Mouse (Mus musculus): ENCODE measurements around the gene Ccdc102a. TPM values are rescaled to one million over a fixed set of nuclear protein-coding genes. Genes with fewer than 3 reads are reported as not detected.
A peak's percentile ranks its signal among the peaks of the same experiment; 100 is the strongest.

Gene Ccdc102a
- polyA plus RNA-seq, 1 experiment from 2014 or later = 14.6 TPM

DNA sequence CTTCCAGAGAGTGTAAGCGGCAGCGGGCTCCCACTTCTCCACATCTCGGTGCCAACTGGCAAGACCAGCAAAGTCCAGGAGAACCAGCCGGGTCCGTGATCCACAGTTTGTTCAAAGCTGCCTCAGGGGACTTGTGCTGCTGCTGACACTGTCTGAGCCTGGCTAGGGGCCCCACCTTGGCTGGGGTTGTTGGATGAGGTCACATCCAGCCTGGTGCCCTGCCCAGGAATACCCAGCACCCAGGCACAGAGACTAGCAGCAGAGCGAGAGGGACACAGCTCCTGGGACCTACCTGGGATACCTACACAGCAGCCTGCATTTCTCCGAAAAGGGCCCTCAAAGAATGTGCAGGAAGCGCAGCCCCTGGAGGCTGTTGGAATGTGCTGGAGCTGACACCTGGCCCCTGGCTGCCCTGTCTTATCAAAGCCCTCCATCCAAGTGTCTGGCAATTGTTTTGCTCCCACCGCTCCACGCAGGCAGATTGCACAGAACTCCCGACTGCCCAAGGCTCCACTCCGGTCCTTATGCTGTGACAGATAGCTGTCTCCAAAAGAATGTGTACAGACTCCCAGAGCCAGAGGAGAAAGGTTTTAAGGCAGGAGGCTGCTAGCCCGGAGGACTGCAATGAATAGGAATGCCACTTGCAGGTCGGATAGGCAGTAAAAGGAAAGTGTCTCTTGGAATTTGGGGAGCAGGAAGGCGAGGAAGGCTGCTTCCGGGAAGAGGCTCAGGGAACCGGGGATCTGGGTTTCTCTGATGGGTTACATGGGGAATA is 42.6 kb downstream of the Ccdc102a start:
- H3K4me1 ChIP-seq (ENCODE audit: insufficient read depth, low read depth, low read length) = peaks cover 31% of the 10 kb centered on the region
- peak overlapping the region; percentile 65 for H3K4me3 ChIP-seq (ENCODE audit: low read depth, low read length)
- TF ChIP-seq EP300 (IDR thresholded peaks at IDR 0.05) = no peak
- TF ChIP-seq CTCF (IDR thresholded peaks at IDR 0.05) = no peak
- no peaks in the 10 kb centered on the region for H3K9me3 ChIP-seq (ENCODE audit: low read length)
- DNase-seq (ENCODE audit: low spot score) (peak; percentile 33), ATAC-seq (peak; percentile 15; the same call in 1 of the 2 replicates)
- WGBS = 9% methylated on average over 17 of the region's 17 CpGs
- peak overlapping the region; percentile 85 for H3K4me2 ChIP-seq (replicated peaks; ENCODE audit: low read depth, low read length)
- peak overlapping the region; percentile 68 for H3K9ac ChIP-seq (replicated peaks; ENCODE audit: low read depth)
- H3K27ac ChIP-seq (ENCODE audit: low read length) = peak overlapping the region; percentile 85
- H3K27me3 ChIP-seq (replicated peaks; ENCODE audit: insufficient read depth, low read length) = no peaks in the 10 kb centered on the region
- no peaks in the 10 kb centered on the region for H3K36me3 ChIP-seq (ENCODE audit: insufficient read depth, low read length)

GRCm38 (mm10) chr8:94874358-94874757 is 43.5 kb downstream of the Ccdc102a start:
- Histone ChIP-seq H3K27ac (ENCODE audit: low read length) (no peak overlapping the region), H3K4me2 (replicated peaks; ENCODE audit: low read depth, low read length) (peak overlapping the region; percentile 85), H3K9ac (replicated peaks; ENCODE audit: low read depth) (no peak overlapping the region), H3K36me3 (ENCODE audit: insufficient read depth, low read length) (no peaks in the 10 kb centered on the region), H3K4me3 (ENCODE audit: low read depth, low read length) (peak overlapping the region; percentile 65; the same call in 1 of the 2 replicates), H3K27me3 (replicated peaks; ENCODE audit: insufficient read depth, low read length) (no peaks in the 10 kb centered on the region), H3K9me3 (ENCODE audit: low read length) (no peaks in the 10 kb centered on the region), H3K4me1 (ENCODE audit: insufficient read depth, low read depth, low read length) (peaks cover 37% of the 10 kb centered on the region)
- TF ChIP-seq CTCF (IDR thresholded peaks at IDR 0.05) (peak; percentile 96), EP300 (IDR thresholded peaks at IDR 0.05) (no peak)
- DNase-seq (ENCODE audit: low spot score) (peak; percentile 83), ATAC-seq (peak; percentile 25; the same call in 1 of the 2 replicates)
- 12% methylated on average over 6 of the region's 6 CpGs for WGBS

DNA sequence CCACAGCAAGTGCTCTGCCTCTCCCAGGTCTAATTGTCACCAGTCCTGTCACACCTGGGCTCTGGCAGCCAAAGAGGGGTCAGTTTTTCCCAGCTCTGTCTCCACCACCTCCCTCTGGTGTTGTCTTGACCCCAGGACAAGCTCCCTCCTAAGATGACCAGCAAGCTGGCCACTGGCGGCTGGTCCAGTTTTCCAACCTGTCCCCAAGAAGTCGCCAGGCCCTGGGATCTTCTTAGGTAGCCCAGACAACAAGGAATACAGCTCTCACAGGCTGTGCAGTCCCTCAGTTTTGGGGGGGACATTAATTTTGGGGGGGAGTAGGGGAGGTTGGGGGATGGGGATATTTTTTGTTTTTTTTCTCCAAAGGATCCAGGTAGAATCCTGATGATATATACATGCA is 45.3 kb downstream of the Ccdc102a start:
- TF ChIP-seq EP300 (IDR thresholded peaks at IDR 0.05) (no peak), CTCF (IDR thresholded peaks at IDR 0.05) (no peak)
- Histone ChIP-seq H3K4me1 (ENCODE audit: insufficient read depth, low read depth, low read length) (peaks cover 37% of the 10 kb centered on the region), H3K27me3 (replicated peaks; ENCODE audit: insufficient read depth, low read length) (no peaks in the 10 kb centered on the region), H3K27ac (ENCODE audit: low read length) (no peak overlapping the region), H3K4me3 (ENCODE audit: low read depth, low read length) (no peak overlapping the region), H3K9me3 (ENCODE audit: low read length) (no peaks in the 10 kb centered on the region), H3K36me3 (ENCODE audit: insufficient read depth, low read length) (no peaks in the 10 kb centered on the region), H3K9ac (replicated peaks; ENCODE audit: low read depth) (no peak overlapping the region), H3K4me2 (replicated peaks; ENCODE audit: low read depth, low read length) (no peak overlapping the region)
- DNase-seq (ENCODE audit: low spot score) (no peak), ATAC-seq (no peak)
- WGBS = 94% methylated on average over 2 of the region's 2 CpGs

DNA sequence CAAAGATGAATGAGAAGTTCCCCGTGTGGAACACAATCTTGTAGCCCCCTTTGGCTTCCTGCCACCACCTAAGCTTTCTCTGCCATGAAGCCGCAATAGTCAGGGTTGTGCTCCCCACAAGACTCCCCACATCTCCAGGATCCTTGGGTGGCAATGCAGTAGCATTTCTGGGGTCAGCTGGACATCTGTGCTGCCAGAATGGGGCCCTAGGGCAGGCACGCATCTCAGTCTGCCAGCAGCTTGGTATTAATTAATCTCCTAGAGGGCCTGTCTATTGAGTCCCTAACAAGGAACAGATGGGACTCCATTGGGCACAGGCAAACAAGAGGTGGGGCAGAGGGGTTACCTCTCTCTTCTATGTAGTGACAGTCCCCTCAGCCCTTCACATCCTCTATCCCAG is 45.7 kb downstream of the Ccdc102a start:
- H3K9ac ChIP-seq (replicated peaks; ENCODE audit: low read depth) = 0 out of 2 replicates have a peak overlapping the region, but pooled peaks have one; percentile 1
- ATAC-seq = no peak
- H3K4me3 ChIP-seq (ENCODE audit: low read depth, low read length) = no peak overlapping the region
- TF ChIP-seq CTCF (IDR thresholded peaks at IDR 0.05) = no peak
- TF ChIP-seq EP300 (IDR thresholded peaks at IDR 0.05) = no peak
- 0 out of 2 replicates have a peak, but pooled peaks cover under 1% of the 10 kb centered on the region for H3K36me3 ChIP-seq (ENCODE audit: insufficient read depth, low read length)
- no peak for DNase-seq (ENCODE audit: low spot score)
- no peaks in the 10 kb centered on the region for H3K9me3 ChIP-seq (ENCODE audit: low read length)
- 42% methylated on average over 3 of the region's 3 CpGs for WGBS
- H3K27ac ChIP-seq (ENCODE audit: low read length) = peak overlapping the region; percentile 38; the same call in 1 of the 2 replicates
- H3K27me3 ChIP-seq (replicated peaks; ENCODE audit: insufficient read depth, low read length) = no peaks in the 10 kb centered on the region
- H3K4me1 ChIP-seq (ENCODE audit: insufficient read depth, low read depth, low read length) = peaks cover 37% of the 10 kb centered on the region
- no peak overlapping the region for H3K4me2 ChIP-seq (replicated peaks; ENCODE audit: low read depth, low read length)

GRCm38 (mm10) chr8:94871108-94871894 is 46.6 kb downstream of the Ccdc102a start:
- ATAC-seq (peak; percentile 59), DNase-seq (ENCODE audit: low spot score) (peak; percentile 84)
- TF ChIP-seq EP300 (IDR thresholded peaks at IDR 0.05) (0 out of 2 replicates have a peak, but pooled peaks have one; percentile 42), CTCF (IDR thresholded peaks at IDR 0.05) (no peak)
- H3K4me3 ChIP-seq (ENCODE audit: low read depth, low read length) = peak overlapping the region; percentile 29
- no peaks in the 10 kb centered on the region for H3K27me3 ChIP-seq (replicated peaks; ENCODE audit: insufficient read depth, low read length)
- 0 out of 2 replicates have a peak, but pooled peaks cover 5% of the 10 kb centered on the region for H3K36me3 ChIP-seq (ENCODE audit: insufficient read depth, low read length)
- peak overlapping the region; percentile 43; the same call in 1 of the 2 replicates for H3K27ac ChIP-seq (ENCODE audit: low read length)
- H3K4me1 ChIP-seq (ENCODE audit: insufficient read depth, low read depth, low read length) = peaks cover 34% of the 10 kb centered on the region
- 0% methylated on average over 6 of the region's 7 CpGs for WGBS
- peak overlapping the region; percentile 69 for H3K4me2 ChIP-seq (replicated peaks; ENCODE audit: low read depth, low read length)
- H3K9me3 ChIP-seq (ENCODE audit: low read length) = no peaks in the 10 kb centered on the region
- peak overlapping the region; percentile 23 for H3K9ac ChIP-seq (replicated peaks; ENCODE audit: low read depth)
